25 mouse cellular contexts compared by ENCODE assay signal in the genomic region with DNA sequence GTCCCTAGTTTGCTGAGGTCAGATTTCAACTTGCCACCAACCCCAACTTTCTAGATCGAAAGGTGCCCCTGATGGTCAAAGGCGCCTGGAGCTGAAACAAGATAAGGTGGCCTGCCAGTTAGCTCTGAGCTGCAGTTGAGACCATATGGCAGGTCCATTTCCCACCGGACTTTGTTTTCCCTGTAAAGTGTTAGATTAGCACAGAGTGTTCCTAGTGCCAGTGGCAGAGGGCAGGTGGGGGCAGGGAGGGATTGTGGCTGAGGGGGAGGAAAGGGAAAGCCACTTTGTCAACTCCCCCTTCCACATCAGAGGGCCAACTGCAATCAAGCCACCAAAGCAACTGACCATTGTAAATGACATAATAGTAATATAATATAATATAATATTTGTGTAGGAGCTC. TPM values are rescaled to one million over a fixed set of nuclear protein-coding genes. Genes with fewer than 3 reads are reported as not detected.
DNase-seq lines count a peak whose midpoint lies in the region; ATAC-seq and TF ChIP-seq lines count a peak whose summit lies in the region.
"Had no signal": no experiment of that assay in that cellular context is flagged by ENCODE, and none has a peak within 500 bp of the region (broad histone marks: within the 10 kb centered on the region; RNA-seq: fewer than 3 reads in every experiment).

No protein-coding gene starts in this region.

- intact Hi-C loops in gastrocnemius, adult 2 months (cut with DNase I): no loop called here
- intact Hi-C loops in heart, postnatal 25 days (cut with DNase I): no loop called here

- H3K27ac ChIP-seq in gastrocnemius, adult 2 months: peak overlapping the region; percentile 89
- no peak overlapping the region for H3K27ac ChIP-seq in heart, embryonic 16.5 days (ENCODE audit: low read length)
- H3K27ac ChIP-seq in brown adipose tissue, adult 24 weeks (replicated peaks; ENCODE audit: low read depth, low read length): peak overlapping the region; percentile 94
- H3K27ac ChIP-seq: forebrain, embryonic 10.5 days; hindbrain, embryonic 13.5 days; liver, embryonic 13.5 days; neural tube, embryonic 12.5 days had no signal

- TF ChIP-seq CTCF in gastrocnemius, adult 2 months (IDR thresholded peaks at IDR 0.05): no peak

- WGBS in heart, embryonic 16.5 days: 36% methylated on average over 3 of the region's 3 CpGs

- no peaks in the 10 kb centered on the region for H3K9me3 ChIP-seq in heart, embryonic 16.5 days (replicated peaks; ENCODE audit: control insufficient read depth, low read length)
- H3K9me3 ChIP-seq: forebrain, embryonic 10.5 days; hindbrain, embryonic 13.5 days; liver, embryonic 13.5 days; neural tube, embryonic 12.5 days had no signal

- no peaks in the 10 kb centered on the region for H3K36me3 ChIP-seq in heart, embryonic 16.5 days (ENCODE audit: control insufficient read depth, insufficient read depth)
- H3K36me3 ChIP-seq: forebrain, embryonic 10.5 days; G1E; hindbrain, embryonic 13.5 days; liver, embryonic 13.5 days; neural tube, embryonic 12.5 days had no signal

- H3K27me3 ChIP-seq in heart, embryonic 16.5 days (ENCODE audit: control insufficient read depth, insufficient read depth, low read length): no peaks in the 10 kb centered on the region
- H3K27me3 ChIP-seq: CH12.LX; hindbrain, embryonic 13.5 days; liver, embryonic 13.5 days; neural tube, embryonic 12.5 days; Patski had no signal

- peak; percentile 43 for DNase-seq in gastrocnemius, adult 2 months
- no peak for DNase-seq in gastrocnemius, postnatal 4 days (ENCODE audit: low spot score in 2 of 2)
- DNase-seq in heart, postnatal 25 days (ENCODE audit: low spot score): no peak
- peak; percentile 16 to 34 for DNase-seq in kidney, postnatal 36 days
- no peak for DNase-seq in kidney, adult 18-20 months
- DNase-seq in urinary bladder, adult 2 months (ENCODE audit: low spot score): no peak
- DNase-seq: adrenal gland, adult 8-10 months; B cell, adult 2 months; cerebellum, adult 9-11 months; kidney, adult 9 months; liver, embryonic 13.5 days; lung, embryonic 14.5 days; lung, postnatal 4 days; midbrain, embryonic 14.5 days; right cerebral cortex, postnatal 14 days had no signal

- H3K4me3 ChIP-seq in gastrocnemius, adult 2 months: no peak overlapping the region
- H3K4me3 ChIP-seq in heart, embryonic 16.5 days (ENCODE audit: low read length): no peak overlapping the region
- no peak overlapping the region; the same call in 1 of the 2 replicates for H3K4me3 ChIP-seq in brown adipose tissue, adult 24 weeks (ENCODE audit: insufficient read depth, low read depth, low read length)
- H3K4me3 ChIP-seq: forebrain, embryonic 10.5 days; hindbrain, embryonic 13.5 days; liver, embryonic 13.5 days; neural tube, embryonic 12.5 days had no signal

- H3K9ac ChIP-seq in heart, embryonic 16.5 days (ENCODE audit: low read length): no peak overlapping the region
- H3K9ac ChIP-seq: hindbrain, embryonic 13.5 days; liver, embryonic 13.5 days; lung, embryonic 14.5 days; neural tube, embryonic 12.5 days had no signal

- H3K4me1 ChIP-seq in heart, embryonic 16.5 days (ENCODE audit: control insufficient read depth, insufficient read depth, low read length): peaks cover 10% of the 10 kb centered on the region
- peaks cover 27% of the 10 kb centered on the region for H3K4me1 ChIP-seq in brown adipose tissue, adult 24 weeks (ENCODE audit: control insufficient read depth, insufficient read depth, insufficient read length, low read length)
- H3K4me1 ChIP-seq: forebrain, embryonic 10.5 days; neural tube, embryonic 12.5 days had no signal

- ATAC-seq in heart, embryonic 16.5 days (replicated peaks; ENCODE audit: extremely low read depth, insufficient read depth, low FRiP score): 0 out of 2 replicates have a peak, but pooled peaks have one; percentile 23
- ATAC-seq: forebrain, embryonic 16.5 days; Patski had no signal

- no peak overlapping the region for H3K4me2 ChIP-seq in heart, embryonic 16.5 days (ENCODE audit: low read depth, low read length)
- H3K4me2 ChIP-seq: hindbrain, embryonic 13.5 days; liver, embryonic 13.5 days; lung, embryonic 14.5 days; neural tube, embryonic 12.5 days had no signal

RNA-seq across cellular contexts. Expression of gene Adgrf5, which starts 26.9 kb away (rescaled TPM):
- 10 to 100 TPM; 78.8 to 85.4 TPM for total RNA-seq in gastrocnemius, adult 2 months (2021)
- total RNA-seq in gastrocnemius, postnatal 4 days (2021): 10 to 100 TPM; 71.8 to 77.3 TPM
- 21.5 and 26.3 TPM in 2 replicates for polyA plus RNA-seq in heart, embryonic 16.5 days (2015; fragmentation: Nextera tagmentation; extraction: Ambion mirVana)
- total RNA-seq in heart, postnatal 25 days (2021): 100 to 1,000 TPM; 207 to 259 TPM
- polyA plus RNA-seq in brown adipose tissue, adult 24 weeks (2012; ENCODE audit: insufficient read depth, insufficient read length, missing spikeins): 51.4 and 76.4 TPM in 2 replicates
- polyA plus RNA-seq in urinary bladder, adult 2 months (2012; rRNA removed): 18.7 and 26.3 TPM in 2 replicates
- total RNA-seq: CH12.LX; megakaryocyte-erythroid progenitor cell, adult 5-6 weeks had no signal
- polyA plus RNA-seq: G1E had no signal

Comparison
In these comparisons a context has a peak if more than half of its experiments do, and no peak if none do; other contexts are left out.
1. DNase-seq: peak in gastrocnemius, adult 2 months (single experiment) and kidney, postnatal 36 days (2 of 2); none in gastrocnemius, postnatal 4 days (0 of 2), heart, postnatal 25 days (single experiment), kidney, adult 18-20 months (single experiment) and urinary bladder, adult 2 months (single experiment).